Mouse (Mus musculus): ENCODE results near the gene Rxra. TPM values are rescaled to one million over a fixed set of nuclear protein-coding genes. Genes with fewer than 3 reads are reported as not detected.
A peak's percentile ranks its signal among the peaks of the same experiment; 100 is the strongest.

Rxra gene
- polyA plus RNA-seq, 1 experiment from 2014 or later = 4.4 TPM

DNA sequence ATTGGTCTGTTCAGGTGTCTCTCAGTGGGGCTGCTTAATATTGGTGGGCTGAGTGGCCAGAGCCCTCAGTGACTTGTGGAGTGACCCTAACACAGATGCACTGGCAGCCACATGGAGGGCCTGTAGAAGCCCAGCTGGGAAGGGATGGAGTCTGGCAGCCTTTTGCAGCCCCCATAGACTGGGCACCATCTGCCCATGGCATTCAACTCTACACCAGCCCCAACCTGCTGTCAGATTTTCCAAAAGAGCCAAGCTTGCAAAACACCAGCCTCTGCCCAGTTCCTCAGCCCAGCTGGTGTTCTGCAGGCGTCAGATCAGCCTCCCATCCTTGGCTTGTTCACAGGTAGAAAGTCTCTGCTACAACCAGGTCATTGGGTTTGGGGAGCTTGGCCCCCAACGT is 70.6 kb downstream of the Rxra start:
- no peak for ATAC-seq
- Histone ChIP-seq H3K9me3 (no peaks in the 10 kb centered on the region), H3K4me1 (replicated peaks) (peaks cover 45% of the 10 kb centered on the region), H3K9ac (replicated peaks) (no peak overlapping the region), H3K36me3 (peaks cover 10% of the 10 kb centered on the region), H3K4me3 (replicated peaks) (no peak overlapping the region), H3K27ac (peak overlapping the region; percentile 61; the same call in 1 of the 2 replicates), H3K4me2 (replicated peaks) (no peak overlapping the region), H3K27me3 (no peaks in the 10 kb centered on the region)
- WGBS = 33% methylated on average over 2 of the region's 2 CpGs

DNA sequence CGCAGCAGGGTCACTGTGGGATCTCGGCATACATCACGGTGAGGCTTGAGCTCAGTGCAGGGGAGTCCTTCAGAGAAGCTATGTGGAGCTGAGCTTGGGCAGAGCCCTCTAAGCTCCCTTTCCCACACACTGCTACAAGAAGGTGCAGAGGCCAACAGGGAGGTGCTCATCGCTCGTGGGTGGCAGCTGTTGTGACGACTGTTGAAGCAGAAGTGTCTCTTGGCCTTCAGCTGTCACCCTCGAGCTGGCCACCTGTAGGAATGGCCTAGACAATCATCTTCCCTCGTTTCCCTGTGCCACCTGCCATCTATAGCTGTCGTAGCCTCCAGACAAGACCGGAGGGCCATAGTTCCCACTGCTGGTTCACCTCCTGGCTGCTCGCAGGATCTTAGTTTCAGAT is 72.7 kb downstream of the Rxra start:
- WGBS = 88% methylated on average over 11 of the region's 11 CpGs
- Histone ChIP-seq H3K4me1 (replicated peaks) (peaks cover 45% of the 10 kb centered on the region), H3K4me2 (replicated peaks) (no peak overlapping the region), H3K27ac (no peak overlapping the region), H3K27me3 (no peaks in the 10 kb centered on the region), H3K4me3 (replicated peaks) (no peak overlapping the region), H3K9me3 (no peaks in the 10 kb centered on the region), H3K9ac (replicated peaks) (no peak overlapping the region), H3K36me3 (peaks cover 27% of the 10 kb centered on the region)
- ATAC-seq = no peak

GRCm38 (mm10) chr2:27750399-27751134 is 74.3 kb downstream of the Rxra start:
- 81% methylated on average over 12 of the region's 12 CpGs for WGBS
- H3K9me3 ChIP-seq = no peaks in the 10 kb centered on the region
- H3K9ac ChIP-seq (replicated peaks) = no peak overlapping the region
- H3K4me2 ChIP-seq (replicated peaks) = no peak overlapping the region
- no peak overlapping the region for H3K27ac ChIP-seq
- H3K4me3 ChIP-seq (replicated peaks) = no peak overlapping the region
- peaks cover 32% of the 10 kb centered on the region for H3K36me3 ChIP-seq
- no peaks in the 10 kb centered on the region for H3K27me3 ChIP-seq
- peaks cover 37% of the 10 kb centered on the region for H3K4me1 ChIP-seq (replicated peaks)
- no peak for ATAC-seq

GRCm38 (mm10) chr2:27751135-27751519 is 74.9 kb downstream of the Rxra start:
- 86% methylated on average over 7 of the region's 7 CpGs for WGBS
- ATAC-seq = no peak

DNA sequence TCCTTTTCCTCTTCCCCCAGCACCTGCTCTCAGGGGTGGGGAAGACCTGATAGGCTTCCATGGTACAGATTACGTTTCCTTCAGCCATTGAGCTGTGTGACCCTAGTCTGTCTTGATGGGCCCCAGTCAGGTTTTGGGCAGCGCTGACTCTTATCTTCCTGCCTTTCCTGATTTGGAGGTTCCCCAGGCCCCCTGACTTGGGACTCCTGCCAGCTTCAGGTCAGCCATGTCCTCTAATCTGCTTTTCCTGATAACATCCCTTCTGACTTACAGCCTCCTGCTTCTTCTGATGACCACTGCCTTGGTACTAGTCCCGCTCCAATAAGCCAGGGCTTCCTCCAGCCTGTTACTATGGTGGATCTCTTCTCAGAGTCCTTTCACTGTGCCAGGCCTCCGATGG is 75.6 kb downstream of the Rxra start:
- Histone ChIP-seq H3K4me1 (replicated peaks) (peaks cover 25% of the 10 kb centered on the region), H3K36me3 (peaks cover 35% of the 10 kb centered on the region), H3K9me3 (no peaks in the 10 kb centered on the region), H3K27me3 (no peaks in the 10 kb centered on the region), H3K9ac (replicated peaks) (no peak overlapping the region), H3K27ac (no peak overlapping the region), H3K4me3 (replicated peaks) (no peak overlapping the region), H3K4me2 (replicated peaks) (no peak overlapping the region)
- WGBS = 97% methylated on average over 4 of the region's 4 CpGs
- ATAC-seq = no peak

More at GRCm38 (mm10) chr2:27751135-27751519, 74.9 kb downstream of the Rxra start:
- Histone ChIP-seq H3K4me1 (replicated peaks) (peaks cover 31% of the 10 kb centered on the region), H3K9ac (replicated peaks) (no peak overlapping the region), H3K4me3 (replicated peaks) (no peak overlapping the region), H3K4me2 (replicated peaks) (no peak overlapping the region), H3K9me3 (no peaks in the 10 kb centered on the region), H3K27me3 (no peaks in the 10 kb centered on the region), H3K36me3 (peaks cover 35% of the 10 kb centered on the region), H3K27ac (no peak overlapping the region)

GRCm38 (mm10) chr2:27754094-27754493 is 77.9 kb downstream of the Rxra start:
- Histone ChIP-seq H3K9ac (replicated peaks) (no peak overlapping the region), H3K27me3 (no peaks in the 10 kb centered on the region), H3K27ac (no peak overlapping the region), H3K4me3 (replicated peaks) (no peak overlapping the region), H3K36me3 (peaks cover 27% of the 10 kb centered on the region), H3K4me1 (replicated peaks) (peaks cover 32% of the 10 kb centered on the region), H3K4me2 (replicated peaks) (no peak overlapping the region), H3K9me3 (no peaks in the 10 kb centered on the region)
- ATAC-seq = no peak
- 98% methylated on average over 9 of the region's 9 CpGs for WGBS

GRCm38 (mm10) chr2:27755986-27756641 is 79.9 kb downstream of the Rxra start:
- no peak overlapping the region for H3K27ac ChIP-seq
- no peaks in the 10 kb centered on the region for H3K27me3 ChIP-seq
- WGBS = 93% methylated on average over 13 of the region's 13 CpGs
- H3K4me2 ChIP-seq (replicated peaks) = no peak overlapping the region
- H3K4me1 ChIP-seq (replicated peaks) = peaks cover 18% of the 10 kb centered on the region
- no peak overlapping the region for H3K4me3 ChIP-seq (replicated peaks)
- ATAC-seq = no peak
- no peak overlapping the region for H3K9ac ChIP-seq (replicated peaks)
- H3K9me3 ChIP-seq = no peaks in the 10 kb centered on the region
- peaks cover 39% of the 10 kb centered on the region for H3K36me3 ChIP-seq

DNA sequence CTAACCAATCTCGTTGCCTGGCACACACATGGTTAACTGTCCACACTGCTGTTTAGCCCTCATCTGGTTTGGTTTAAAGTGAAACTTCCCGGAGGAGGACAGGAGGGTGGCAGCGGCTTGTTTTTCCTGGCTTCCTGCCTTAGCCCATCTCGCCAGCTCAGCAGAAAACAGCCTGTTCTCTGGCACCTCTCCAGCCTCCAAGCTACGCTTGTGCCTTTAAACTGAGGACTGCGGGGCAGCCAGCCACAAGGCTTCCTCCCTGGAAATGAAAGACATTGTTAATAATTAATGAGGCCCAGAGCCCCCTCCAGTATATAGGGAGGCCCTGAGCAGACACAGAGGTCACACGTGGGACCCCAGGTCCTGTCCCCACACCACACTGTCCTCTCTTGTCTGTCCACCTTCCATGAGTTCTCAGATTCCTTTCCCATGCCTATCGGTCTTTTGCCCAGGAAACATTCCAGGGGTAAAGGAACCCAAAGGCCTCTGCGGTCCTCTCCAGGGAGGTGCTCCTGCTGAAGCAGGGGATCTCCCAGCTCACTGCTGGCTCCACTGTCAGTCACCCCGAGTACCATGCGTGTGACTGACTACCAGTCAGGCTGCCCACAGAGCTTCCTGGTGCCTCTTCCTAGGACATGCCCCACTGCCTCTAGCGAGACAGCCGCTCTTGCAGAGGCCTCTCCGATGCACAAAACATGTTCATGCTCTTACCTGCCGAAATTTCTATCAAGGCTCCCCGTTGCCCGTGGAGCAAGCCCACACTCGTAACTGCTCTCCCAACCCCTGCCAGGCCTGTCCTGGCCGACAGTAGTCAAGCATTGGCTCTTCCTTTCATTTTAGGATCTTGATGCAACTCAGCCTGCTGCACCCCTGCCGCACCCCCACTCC is 82.4 kb downstream of the Rxra start:
- H3K27me3 ChIP-seq = no peaks in the 10 kb centered on the region
- H3K4me2 ChIP-seq (replicated peaks) = no peak overlapping the region
- no peak overlapping the region for H3K4me3 ChIP-seq (replicated peaks)
- peaks cover 30% of the 10 kb centered on the region for H3K4me1 ChIP-seq (replicated peaks)
- H3K27ac ChIP-seq = peak overlapping the region; percentile 51; the same call in 1 of the 2 replicates
- H3K9me3 ChIP-seq = no peaks in the 10 kb centered on the region
- H3K9ac ChIP-seq (replicated peaks) = no peak overlapping the region
- H3K36me3 ChIP-seq = peaks cover 25% of the 10 kb centered on the region
- 63% methylated on average over 20 of the region's 20 CpGs for WGBS
- peak; percentile 41; the same call in 1 of the 2 replicates for ATAC-seq

- Histone ChIP-seq H3K27ac (no peak overlapping the region), H3K4me3 (replicated peaks) (no peak overlapping the region), H3K9me3 (no peaks in the 10 kb centered on the region), H3K9ac (replicated peaks) (no peak overlapping the region), H3K36me3 (peaks cover 21% of the 10 kb centered on the region), H3K4me2 (replicated peaks) (no peak overlapping the region), H3K4me1 (replicated peaks) (peaks cover 37% of the 10 kb centered on the region), H3K27me3 (no peaks in the 10 kb centered on the region)
- no peak for ATAC-seq
- 95% methylated on average over 14 of the region's 14 CpGs for WGBS
Observed at GRCm38 (mm10) chr2:27759431-27759830, 83.2 kb downstream of the Rxra start.

GRCm38 (mm10) chr2:27761260-27761995 is 85.2 kb downstream of the Rxra start:
- no peaks in the 10 kb centered on the region for H3K27me3 ChIP-seq
- no peak overlapping the region for H3K4me3 ChIP-seq (replicated peaks)
- H3K4me2 ChIP-seq (replicated peaks) = no peak overlapping the region
- ATAC-seq = no peak
- no peaks in the 10 kb centered on the region for H3K9me3 ChIP-seq
- H3K27ac ChIP-seq = no peak overlapping the region
- peaks cover 14% of the 10 kb centered on the region; the same call in 1 of the 2 replicates for H3K36me3 ChIP-seq
- no peak overlapping the region for H3K9ac ChIP-seq (replicated peaks)
- peaks cover 42% of the 10 kb centered on the region for H3K4me1 ChIP-seq (replicated peaks)
- WGBS = 93% methylated on average over 10 of the region's 10 CpGs

GRCm38 (mm10) chr2:27761996-27762340 is 85.7 kb downstream of the Rxra start:
- H3K27me3 ChIP-seq = no peaks in the 10 kb centered on the region
- no peak overlapping the region for H3K9ac ChIP-seq (replicated peaks)
- ATAC-seq = no peak
- H3K27ac ChIP-seq = no peak overlapping the region
- no peaks in the 10 kb centered on the region for H3K9me3 ChIP-seq
- H3K4me2 ChIP-seq (replicated peaks) = no peak overlapping the region
- peaks cover 14% of the 10 kb centered on the region; the same call in 1 of the 2 replicates for H3K36me3 ChIP-seq
- no peak overlapping the region for H3K4me3 ChIP-seq (replicated peaks)
- peaks cover 42% of the 10 kb centered on the region for H3K4me1 ChIP-seq (replicated peaks)
- 89% methylated on average over 9 of the region's 9 CpGs for WGBS
